In genomic region chr16:32077648-32078407, GRCm38 (mm10) we compare ENCODE assay signal across 8 mouse cellular contexts. TPM values are rescaled to one million over a fixed set of nuclear protein-coding genes. Genes with fewer than 3 reads are reported as not detected.
DNase-seq lines count a peak whose midpoint lies in the region; ATAC-seq and TF ChIP-seq lines count a peak whose summit lies in the region.

No protein-coding gene starts in this region.

- peak overlapping the region; percentile 92 for H3K4me3 ChIP-seq in cerebellum, adult 2 months (replicated peaks; ENCODE audit: insufficient read depth, low read depth, low read length)
- H3K4me3 ChIP-seq in thymus, adult 2 months (ENCODE audit: control insufficient read depth, insufficient read depth, low read length) = peak overlapping the region; percentile 28
- H3K4me3 ChIP-seq in hindbrain, embryonic 16.5 days (ENCODE audit: low read length) = peak overlapping the region; percentile 90
- H3K4me3 ChIP-seq in myocyte = peak overlapping the region; percentile 63

- peak overlapping the region; percentile 68 for H3K4me2 ChIP-seq in hindbrain, embryonic 16.5 days (ENCODE audit: low read length)
- peak overlapping the region; percentile 81 for H3K4me2 ChIP-seq in myocyte (ENCODE audit: low read depth)

- peaks cover 3% of the 10 kb centered on the region; the same call in 1 of the 2 replicates for H3K4me1 ChIP-seq in cerebellum, adult 2 months (ENCODE audit: control insufficient read depth, insufficient read depth, low read length)
- H3K4me1 ChIP-seq in thymus, adult 2 months (replicated peaks; ENCODE audit: control insufficient read depth, insufficient read depth, low read length) = peaks cover 4% of the 10 kb centered on the region
- H3K4me1 ChIP-seq in hindbrain, embryonic 16.5 days (ENCODE audit: control insufficient read depth, insufficient read depth, low read depth, low read length) = peaks cover 15% of the 10 kb centered on the region

- no peak for TF ChIP-seq POLR2A in cerebellum, adult 2 months (IDR thresholded peaks at IDR 0.05; ENCODE audit: borderline replicate concordance, insufficient read depth, low read length)
- no peak for TF ChIP-seq POLR2A in thymus, adult 2 months (IDR thresholded peaks at IDR 0.05; ENCODE audit: control insufficient read depth, extremely low read depth, insufficient read depth, low read length, poor library complexity)
- no peak for TF ChIP-seq POLR2A in myocyte (IDR thresholded peaks at IDR 0.05; ENCODE audit: insufficient read length, low read depth)

- H3ac ChIP-seq in myocyte (ENCODE audit: control insufficient read depth, insufficient read length) = peak overlapping the region; percentile 97

- no peak overlapping the region for H3K27ac ChIP-seq in cerebellum, adult 2 months (ENCODE audit: insufficient read depth, low read length)
- H3K27ac ChIP-seq in thymus, adult 2 months (ENCODE audit: control insufficient read depth, insufficient read depth, low read length) = no peak overlapping the region; the same call in 1 of the 2 replicates
- H3K27ac ChIP-seq in hindbrain, embryonic 16.5 days (ENCODE audit: low read depth, low read length) = no peak overlapping the region

- H3K9me3 ChIP-seq in hindbrain, embryonic 16.5 days (ENCODE audit: control insufficient read depth, low read length) = no peaks in the 10 kb centered on the region

- H3K9ac ChIP-seq in hindbrain, embryonic 16.5 days (ENCODE audit: low read depth, low read length) = peak overlapping the region; percentile 98

- no peak for DNase-seq in cerebellum, adult 2 months
- no peak for DNase-seq in cerebellum, postnatal 36 days
- peak; percentile 21 for DNase-seq in thymus, adult 2 months
- no peak for DNase-seq in thymus, adult 18-20 months
- no peak for DNase-seq in cerebellum, adult 11-12 months
- no peak for DNase-seq in frontal cortex, postnatal 14 days (ENCODE audit: low spot score in 2 of 2)

- no peak for TF ChIP-seq CTCF in cerebellum, adult 2 months (IDR thresholded peaks at IDR 0.05; ENCODE audit: borderline replicate concordance, insufficient read depth, low read depth, low read length)
- no peak for TF ChIP-seq CTCF in thymus, adult 2 months (IDR thresholded peaks at IDR 0.05; ENCODE audit: borderline replicate concordance, control insufficient read depth, extremely low read depth, insufficient read depth, low read length, poor library complexity)

- ATAC-seq in hindbrain, embryonic 16.5 days = no peak

- 8% methylated on average over 13 of the region's 13 CpGs for WGBS in cerebellum, adult 2 months
- 2% methylated on average over 13 of the region's 13 CpGs for WGBS in thymus, adult 2 months
- WGBS in hindbrain, embryonic 16.5 days = 8% methylated on average over 13 of the region's 13 CpGs

- H3K36me3 ChIP-seq in thymus, adult 2 months (ENCODE audit: control insufficient read depth, insufficient read depth, low read length) = no peaks in the 10 kb centered on the region
- H3K36me3 ChIP-seq in hindbrain, embryonic 16.5 days (ENCODE audit: control insufficient read depth, insufficient read depth, low read length) = no peaks in the 10 kb centered on the region; the same call in 1 of the 2 replicates
- no peaks in the 10 kb centered on the region for H3K36me3 ChIP-seq in myocyte (ENCODE audit: control insufficient read depth, insufficient read depth)

- H3K27me3 ChIP-seq in cerebellum, adult 2 months (ENCODE audit: control insufficient read depth, insufficient read depth, low read length) = no peaks in the 10 kb centered on the region
- no peaks in the 10 kb centered on the region for H3K27me3 ChIP-seq in thymus, adult 2 months (ENCODE audit: control insufficient read depth, insufficient read depth, low read length)
- H3K27me3 ChIP-seq in hindbrain, embryonic 16.5 days (replicated peaks; ENCODE audit: control insufficient read depth, insufficient read depth, low read length) = no peaks in the 10 kb centered on the region
- no peaks in the 10 kb centered on the region for H3K27me3 ChIP-seq in myocyte (ENCODE audit: control insufficient read depth, insufficient read depth, insufficient read length)

- H3K79me2 ChIP-seq in myocyte (ENCODE audit: control insufficient read depth, insufficient read depth) = peaks cover 55% of the 10 kb centered on the region

TF ChIP-seq in myocyte, 11 proteins besides CTCF, POLR2A, EP300 and RAD21:
- TF ChIP-seq USF1 (IDR thresholded peaks at IDR 0.05; ENCODE audit: low read depth) (no peak), E2F4 (IDR thresholded peaks at IDR 0.05; ENCODE audit: insufficient read depth) (no peak), MYOG (IDR thresholded peaks at IDR 0.05; ENCODE audit: control insufficient read depth in 1 of 3, insufficient read depth in 1 of 3, insufficient read length in 2 of 3, low read depth in 2 of 3) (no peak), MYOD1 (IDR thresholded peaks at IDR 0.05; ENCODE audit: control insufficient read depth in 1 of 3, insufficient read length in 2 of 3, low read depth in 2 of 3) (no peak), CEBPB (IDR thresholded peaks at IDR 0.05; ENCODE audit: insufficient read depth, poor library complexity, severe bottlenecking) (no peak), MAX (IDR thresholded peaks at IDR 0.05; ENCODE audit: low read depth) (no peak), SRF (IDR thresholded peaks at IDR 0.05; ENCODE audit: control insufficient read depth, insufficient read length, low read depth) (no peak), TCF12 (IDR thresholded peaks at IDR 0.05; ENCODE audit: insufficient read depth, poor library complexity, severe bottlenecking) (no peak), REST (IDR thresholded peaks at IDR 0.05; ENCODE audit: insufficient read depth, insufficient read length) (no peak), TCF3 (IDR thresholded peaks at IDR 0.05; ENCODE audit: insufficient read length, low read depth) (no peak), POLR2AphosphoS2 (IDR thresholded peaks at IDR 0.05; ENCODE audit: insufficient read length, low read depth) (no peak)

RNA-seq across cellular contexts. Expression of gene Pak2, which starts 1.3 kb away (rescaled TPM):
- 22.0 and 22.5 TPM in 2 replicates for polyA plus RNA-seq in cerebellum, adult 2 months (2012; rRNA removed)
- 35.3 and 40.8 TPM in 2 replicates for polyA plus RNA-seq in thymus, adult 2 months (2012; rRNA removed)
- polyA plus RNA-seq in hindbrain, embryonic 16.5 days (2015; fragmentation: Nextera tagmentation; extraction: Ambion mirVana) = 24.9 and 29.9 TPM in 2 replicates
- 10.9 TPM for polyA plus RNA-seq in myocyte (2012; fragmentation: generic; extraction: Trizol)

RNA-seq across cellular contexts. Expression of gene Pigx, which starts 21.7 kb away (rescaled TPM):
- 27.6 and 30.3 TPM in 2 replicates for polyA plus RNA-seq in cerebellum, adult 2 months (2012; rRNA removed)
- polyA plus RNA-seq in thymus, adult 2 months (2012; rRNA removed) = 81.6 and 89.5 TPM in 2 replicates
- 94.0 and 94.8 TPM in 2 replicates for polyA plus RNA-seq in hindbrain, embryonic 16.5 days (2015; fragmentation: Nextera tagmentation; extraction: Ambion mirVana)
- polyA plus RNA-seq in myocyte (2012; fragmentation: generic; extraction: Trizol) = 19.4 TPM

RNA-seq across cellular contexts. Expression of gene Cep19, which starts 21.8 kb away (rescaled TPM):
- polyA plus RNA-seq in cerebellum, adult 2 months (2012; rRNA removed) = 45.4 and 46.9 TPM in 2 replicates
- polyA plus RNA-seq in thymus, adult 2 months (2012; rRNA removed) = 21.4 and 21.7 TPM in 2 replicates
- 48.0 and 51.0 TPM in 2 replicates for polyA plus RNA-seq in hindbrain, embryonic 16.5 days (2015; fragmentation: Nextera tagmentation; extraction: Ambion mirVana)
- 6.6 TPM for polyA plus RNA-seq in myocyte (2012; fragmentation: generic; extraction: Trizol)

Comparison
In these comparisons a context has a peak if more than half of its experiments do, and no peak if none do; other contexts are left out.
1. H3K4me3 ChIP-seq: peak in every context shown above with its lines; median percentile 92 in cerebellum, adult 2 months; 90 in hindbrain, embryonic 16.5 days; 63 in myocyte; 28 in thymus, adult 2 months.